Mouse (Mus musculus): Measurements from ENCODE around the gene Hoxa7. TPM values are rescaled to one million over a fixed set of nuclear protein-coding genes. Genes with fewer than 3 reads are reported as not detected.

Hoxa7 gene
- polyA plus RNA-seq, 1 experiment from 2014 or later: 25.2 TPM

GRCm38 (mm10) chr6:52215070-52215469 is 6.6 kb downstream of the Hoxa7 start:
- Histone ChIP-seq H3K4me1 (replicated peaks; ENCODE audit: control insufficient read depth, insufficient read depth, low read length) (no peaks in the 10 kb centered on the region), H3K9me3 (ENCODE audit: control insufficient read depth, low read length) (no peaks in the 10 kb centered on the region), H3K36me3 (replicated peaks; ENCODE audit: control insufficient read depth, insufficient read depth) (no peaks in the 10 kb centered on the region), H3K27me3 (ENCODE audit: control insufficient read depth, insufficient read depth, low read length) (peaks cover 99% of the 10 kb centered on the region), H3K4me2 (replicated peaks) (no peak overlapping the region), H3K4me3 (replicated peaks; ENCODE audit: low read length) (no peak overlapping the region), H3K9ac (no peak overlapping the region), H3K27ac (no peak overlapping the region)
- DNase-seq (ENCODE audit: low spot score) (no peak), ATAC-seq (ENCODE audit: low FRiP score) (no peak)
- 4% methylated on average over 3 of the region's 3 CpGs for WGBS

GRCm38 (mm10) chr6:52214271-52214670 is 7.4 kb downstream of the Hoxa7 start:
- H3K27me3 ChIP-seq (ENCODE audit: control insufficient read depth, insufficient read depth, low read length): peaks cover 99% of the 10 kb centered on the region
- H3K9ac ChIP-seq: no peak overlapping the region
- no peaks in the 10 kb centered on the region for H3K36me3 ChIP-seq (replicated peaks; ENCODE audit: control insufficient read depth, insufficient read depth)
- no peak for DNase-seq (ENCODE audit: low spot score)
- no peak overlapping the region for H3K27ac ChIP-seq
- no peak overlapping the region for H3K4me3 ChIP-seq (replicated peaks; ENCODE audit: low read length)
- H3K4me2 ChIP-seq (replicated peaks): no peak overlapping the region
- no peaks in the 10 kb centered on the region for H3K9me3 ChIP-seq (ENCODE audit: control insufficient read depth, low read length)
- H3K4me1 ChIP-seq (replicated peaks; ENCODE audit: control insufficient read depth, insufficient read depth, low read length): no peaks in the 10 kb centered on the region
- 15% methylated on average over 5 of the region's 5 CpGs for WGBS
- ATAC-seq (ENCODE audit: low FRiP score): no peak

DNA sequence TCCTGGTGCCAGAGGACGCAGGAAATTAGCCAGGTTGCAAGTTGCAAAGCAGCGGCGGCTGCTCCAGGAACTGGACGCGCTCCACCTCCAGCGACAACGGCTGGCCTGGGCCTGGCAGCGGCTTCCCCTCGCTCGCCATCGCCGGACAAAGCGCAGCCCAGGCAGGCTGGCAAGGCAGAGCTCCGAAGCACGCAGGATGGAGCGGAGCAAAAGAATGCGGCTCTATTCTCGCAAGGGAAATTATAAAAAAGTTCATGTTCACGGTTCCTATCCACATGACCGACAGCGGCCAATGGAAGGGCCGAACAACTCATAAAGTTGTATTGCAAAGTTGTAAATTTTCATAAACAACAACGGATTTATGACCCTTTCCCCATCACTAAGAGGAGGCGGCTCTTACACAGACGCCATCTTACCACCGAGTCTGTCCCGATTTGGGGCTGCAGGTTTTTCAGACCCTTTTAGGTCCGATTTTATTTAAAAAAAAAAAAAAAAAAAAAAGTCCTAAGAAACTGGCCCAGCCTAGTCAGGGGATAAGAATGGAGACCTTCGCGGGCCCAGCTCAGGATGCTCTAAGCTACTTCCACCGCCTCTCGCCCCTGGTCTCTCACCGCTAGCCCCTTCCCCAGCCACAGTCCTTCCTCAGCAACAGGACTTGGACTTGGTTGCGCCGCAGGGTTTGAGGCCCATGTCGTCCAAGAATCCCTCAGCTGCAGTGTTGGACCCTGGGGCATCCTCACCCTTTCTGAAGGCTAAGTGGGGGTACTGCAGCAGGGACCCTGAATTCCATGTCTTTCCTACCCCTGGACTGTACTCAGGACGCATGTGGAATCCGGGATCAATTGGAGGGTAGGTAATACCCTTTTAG is 8.3 kb downstream of the Hoxa7 start, which contains the start of the genes Hoxa3 and Gm28308:
Gene Hoxa3 (minus strand): TSS at position 218 of the 868 bp plus-strand sequence.
Gene Gm28308 (minus strand): TSS at position 221 of the 868 bp plus-strand sequence.
- H3K4me3 ChIP-seq (replicated peaks; ENCODE audit: low read length): peak within 1 kb of the TSS; percentile 13; the same call in 1 of the 2 replicates
- ATAC-seq (ENCODE audit: low FRiP score): no peak
- no peaks in the 10 kb centered on the region for H3K36me3 ChIP-seq (replicated peaks; ENCODE audit: control insufficient read depth, insufficient read depth)
- H3K4me1 ChIP-seq (replicated peaks; ENCODE audit: control insufficient read depth, insufficient read depth, low read length): no peaks in the 10 kb centered on the region
- no peak within 1 kb of the TSS; the same call in 1 of the 2 replicates for H3K27ac ChIP-seq
- H3K9ac ChIP-seq: no peak within 1 kb of the TSS
- no peaks in the 10 kb centered on the region for H3K9me3 ChIP-seq (ENCODE audit: control insufficient read depth, low read length)
- H3K27me3 ChIP-seq (ENCODE audit: control insufficient read depth, insufficient read depth, low read length): peaks cover 99% of the 10 kb centered on the region
- 4% methylated on average over 38 of the region's 38 CpGs for WGBS
- no peak for DNase-seq (ENCODE audit: low spot score)
- peak within 1 kb of the TSS; percentile 15 for H3K4me2 ChIP-seq (replicated peaks)

DNA sequence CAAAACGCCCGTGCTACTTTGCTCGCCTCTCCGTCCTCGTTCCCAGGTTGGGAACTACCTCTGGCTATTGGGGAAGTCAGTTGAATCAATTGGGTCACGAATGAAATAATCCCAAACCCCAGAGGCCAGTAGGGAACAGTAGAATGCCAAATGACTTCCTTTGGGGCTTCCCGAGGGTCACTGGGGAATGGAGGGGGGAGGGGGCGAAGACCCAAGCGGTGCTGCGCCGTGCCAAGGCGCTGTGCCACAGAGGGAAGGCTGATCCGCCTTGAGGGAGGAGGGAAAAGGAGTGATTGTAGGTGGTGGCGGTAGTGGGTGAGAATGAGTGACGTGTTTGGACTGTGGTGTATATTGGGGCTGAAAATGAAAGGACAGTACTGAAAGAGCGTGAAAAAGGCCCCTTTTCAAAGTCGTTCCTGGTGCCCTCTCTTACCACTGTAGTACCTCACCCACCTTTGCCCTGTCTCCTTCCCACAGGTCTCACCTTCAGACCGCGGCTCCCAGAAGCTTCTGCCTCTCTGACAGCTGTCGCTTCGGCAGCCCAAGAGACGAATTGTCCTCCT is 9.0 kb downstream of the Hoxa7 start:
- no peaks in the 10 kb centered on the region for H3K4me1 ChIP-seq (replicated peaks; ENCODE audit: control insufficient read depth, insufficient read depth, low read length)
- peak overlapping the region; percentile 13; the same call in 1 of the 2 replicates for H3K4me3 ChIP-seq (replicated peaks; ENCODE audit: low read length)
- DNase-seq (ENCODE audit: low spot score) (no peak), ATAC-seq (ENCODE audit: low FRiP score) (no peak)
- H3K36me3 ChIP-seq (replicated peaks; ENCODE audit: control insufficient read depth, insufficient read depth): no peaks in the 10 kb centered on the region
- H3K9ac ChIP-seq: no peak overlapping the region
- H3K27ac ChIP-seq: no peak overlapping the region; the same call in 1 of the 2 replicates
- no peaks in the 10 kb centered on the region for H3K9me3 ChIP-seq (ENCODE audit: control insufficient read depth, low read length)
- peak overlapping the region; percentile 15 for H3K4me2 ChIP-seq (replicated peaks)
- peaks cover 98% of the 10 kb centered on the region for H3K27me3 ChIP-seq (ENCODE audit: control insufficient read depth, insufficient read depth, low read length)
- 3% methylated on average over 22 of the region's 22 CpGs for WGBS

DNA sequence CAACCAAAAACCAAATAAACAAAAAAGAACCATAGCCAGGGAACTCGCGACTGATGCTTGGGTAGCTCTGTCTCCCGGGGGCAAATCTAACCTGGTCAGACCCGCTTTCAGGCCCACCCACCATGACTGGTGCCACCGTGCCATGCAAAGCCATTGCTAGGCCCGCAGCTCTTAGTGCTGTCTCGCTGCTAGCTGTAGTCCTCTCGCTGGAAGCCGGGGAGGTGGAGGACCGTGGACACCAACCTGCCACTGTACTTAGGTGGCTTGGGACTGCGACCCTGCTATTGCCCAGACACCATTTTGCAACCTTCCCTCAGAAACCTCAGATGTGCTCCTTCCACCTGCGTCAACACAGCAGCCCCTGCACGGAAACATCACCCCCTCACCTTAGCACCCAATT is 9.7 kb downstream of the Hoxa7 start:
- H3K27ac ChIP-seq: peak overlapping the region; percentile 21; the same call in 1 of the 2 replicates
- ATAC-seq (ENCODE audit: low FRiP score): no peak

GRCm38 (mm10) chr6:52211170-52211935 is 10.3 kb downstream of the Hoxa7 start:
- ATAC-seq (ENCODE audit: low FRiP score) (peak; percentile 59; the same call in 1 of the 2 replicates), DNase-seq (ENCODE audit: low spot score) (peak; percentile 83)
- Histone ChIP-seq H3K4me1 (replicated peaks; ENCODE audit: control insufficient read depth, insufficient read depth, low read length) (no peaks in the 10 kb centered on the region), H3K9me3 (ENCODE audit: control insufficient read depth, low read length) (no peaks in the 10 kb centered on the region), H3K27me3 (ENCODE audit: control insufficient read depth, insufficient read depth, low read length) (peaks cover 97% of the 10 kb centered on the region), H3K4me2 (replicated peaks) (peak overlapping the region; percentile 81), H3K27ac (peak overlapping the region; percentile 21; the same call in 1 of the 2 replicates), H3K36me3 (replicated peaks; ENCODE audit: control insufficient read depth, insufficient read depth) (no peaks in the 10 kb centered on the region), H3K4me3 (replicated peaks; ENCODE audit: low read length) (peak overlapping the region; percentile 13), H3K9ac (no peak overlapping the region)
- 2% methylated on average over 37 of the region's 37 CpGs for WGBS

More for the DNA sequence above, 9.7 kb downstream of the Hoxa7 start:
- 6% methylated on average over 13 of the region's 13 CpGs for WGBS
- peak overlapping the region; percentile 13 for H3K4me3 ChIP-seq (replicated peaks; ENCODE audit: low read length)
- H3K9ac ChIP-seq: no peak overlapping the region
- DNase-seq (ENCODE audit: low spot score): no peak
- no peaks in the 10 kb centered on the region for H3K4me1 ChIP-seq (replicated peaks; ENCODE audit: control insufficient read depth, insufficient read depth, low read length)
- H3K36me3 ChIP-seq (replicated peaks; ENCODE audit: control insufficient read depth, insufficient read depth): no peaks in the 10 kb centered on the region
- H3K27me3 ChIP-seq (ENCODE audit: control insufficient read depth, insufficient read depth, low read length): peaks cover 98% of the 10 kb centered on the region
- H3K9me3 ChIP-seq (ENCODE audit: control insufficient read depth, low read length): no peaks in the 10 kb centered on the region
- peak overlapping the region; percentile 81 for H3K4me2 ChIP-seq (replicated peaks)

DNA sequence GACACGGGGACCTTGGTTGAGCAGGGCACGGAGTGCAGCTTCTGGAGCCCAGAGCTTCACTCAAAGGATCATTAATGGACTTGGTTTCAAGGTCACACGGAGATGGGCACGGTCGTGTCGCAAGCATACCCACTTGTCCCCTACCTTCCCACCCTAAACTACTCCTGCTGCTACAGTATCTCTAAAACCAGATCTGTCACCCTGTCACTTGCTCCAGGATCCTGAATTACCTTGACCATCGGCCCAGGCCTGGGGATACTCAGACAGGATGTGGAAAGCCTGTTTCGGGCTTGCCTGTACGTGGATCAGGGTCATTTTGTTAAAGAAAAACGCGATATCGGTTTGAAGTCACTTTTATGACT is 12.0 kb downstream of the Hoxa7 start:
- no peak for ATAC-seq (ENCODE audit: low FRiP score)
- Histone ChIP-seq H3K9me3 (ENCODE audit: control insufficient read depth, low read length) (no peaks in the 10 kb centered on the region), H3K27ac (peak overlapping the region; percentile 85), H3K4me2 (replicated peaks) (peak overlapping the region; percentile 81), H3K36me3 (replicated peaks; ENCODE audit: control insufficient read depth, insufficient read depth) (no peaks in the 10 kb centered on the region), H3K4me3 (replicated peaks; ENCODE audit: low read length) (peak overlapping the region; percentile 30), H3K9ac (peak overlapping the region; percentile 38; the same call in 1 of the 2 replicates), H3K27me3 (ENCODE audit: control insufficient read depth, insufficient read depth, low read length) (peaks cover 96% of the 10 kb centered on the region), H3K4me1 (replicated peaks; ENCODE audit: control insufficient read depth, insufficient read depth, low read length) (no peaks in the 10 kb centered on the region)
- DNase-seq (ENCODE audit: low spot score): no peak
- whole genome bisulfite sequencing: 8% methylated on average over 12 of the region's 12 CpGs

- H3K4me2 ChIP-seq (replicated peaks): peak overlapping the region; percentile 81
- no peaks in the 10 kb centered on the region for H3K4me1 ChIP-seq (replicated peaks; ENCODE audit: control insufficient read depth, insufficient read depth, low read length)
- peak overlapping the region; percentile 85 for H3K27ac ChIP-seq
- H3K9me3 ChIP-seq (ENCODE audit: control insufficient read depth, low read length): no peaks in the 10 kb centered on the region
- DNase-seq (ENCODE audit: low spot score) (no peak), ATAC-seq (ENCODE audit: low FRiP score) (no peak)
- peaks cover 96% of the 10 kb centered on the region for H3K27me3 ChIP-seq (ENCODE audit: control insufficient read depth, insufficient read depth, low read length)
- H3K9ac ChIP-seq: peak overlapping the region; percentile 38; the same call in 1 of the 2 replicates
- 6% methylated on average over 18 of the region's 18 CpGs for WGBS
- no peaks in the 10 kb centered on the region for H3K36me3 ChIP-seq (replicated peaks; ENCODE audit: control insufficient read depth, insufficient read depth)
- peak overlapping the region; percentile 30 for H3K4me3 ChIP-seq (replicated peaks; ENCODE audit: low read length)
These were observed 12.6 kb downstream of the Hoxa7 start for GRCm38 (mm10) chr6:52208868-52209684.
